Mouse (Mus musculus) erythroblast, adult 5-6 weeks (primary cell): ENCODE measurements around the gene Gm49366. TPM values are rescaled to one million over a fixed set of nuclear protein-coding genes. Genes with fewer than 3 reads are reported as not detected.
A peak's percentile ranks its signal among the peaks of the same experiment; 100 is the strongest.
"Not testable (repeated sequence)": the region's sequence is repeated elsewhere in the genome, so short reads cannot be mapped to it uniquely, and the experiment has no call there.

Experiments used
- ATAC-seq: replicated peaks from 2 replicates; pipeline ENCODE4 v1.8.0; 2016; ENCODE audit warnings: moderate number of reproducible peaks, mild to moderate bottlenecking, moderate TSS enrichment, inconsistent platforms; ENCODE audit not compliant: poor library complexity, low FRiP score, severe bottlenecking
- total RNA-seq, 2 experiments: library from RNA; stranded (forward) in 1 of 2; stranded (reverse) in 1 of 2; fragments of 150-400 nt in 1 of 2; fragments of 200-764, 138-1000 nt in 1 of 2; gene quantifications; 2 replicates each; pipeline versions ENCODE4 v1.2.3 to v1.2.4; 2015 to 2017; ENCODE audit warnings: low replicate concordance in 2 of 2

The Gm49366 gene
- total RNA-seq, 2 experiments from 2014 or later: not detected

- not testable (repeated sequence) for ATAC-seq
Measured at GRCm38 (mm10) chr12:84069582-84069981, 30.8 kb downstream of the Gm49366 start.

GRCm38 (mm10) chr12:84071696-84072095, 33.0 kb downstream of the Gm49366 start:
- ATAC-seq: no peak

GRCm38 (mm10) chr12:84077371-84077990, 38.7 kb downstream of the Gm49366 start:
- no peak for ATAC-seq

- ATAC-seq: no peak
Measured at GRCm38 (mm10) chr12:84083842-84084241, 45.1 kb downstream of the Gm49366 start.

GRCm38 (mm10) chr12:84084581-84084980, 45.8 kb downstream of the Gm49366 start:
- no peak for ATAC-seq

- not testable (repeated sequence) for ATAC-seq
Measured at GRCm38 (mm10) chr12:84094666-84095065, 55.9 kb downstream of the Gm49366 start.

- no peak for ATAC-seq
Measured at GRCm38 (mm10) chr12:84099605-84100004, 60.9 kb downstream of the Gm49366 start.

- no peak for ATAC-seq
Measured at GRCm38 (mm10) chr12:84100071-84100470, 61.3 kb downstream of the Gm49366 start.

GRCm38 (mm10) chr12:84100604-84101492, 62.1 kb downstream of the Gm49366 start, which contains the start of gene Acot6:
Acot6 (plus strand) TSS chr12:84100654.
- peak; percentile 74 for ATAC-seq

GRCm38 (mm10) chr12:84101493-84101845, 62.7 kb downstream of the Gm49366 start:
- ATAC-seq: no peak

GRCm38 (mm10) chr12:84107012-84107411, 68.3 kb downstream of the Gm49366 start:
- ATAC-seq: no peak

- no peak for ATAC-seq
Measured at GRCm38 (mm10) chr12:84107692-84108091, 69.0 kb downstream of the Gm49366 start.

Other genes starting within 250 kb of the Gm49366 start
- 3.8 and 10.9 TPM in 2 replicates for gene Numb, start 117.0 kb upstream of the Gm49366 start, total RNA-seq (2015; ENCODE audit: low replicate concordance)
- 8.5 and 13.6 TPM in 2 replicates for gene Numb, start 117.0 kb upstream of the Gm49366 start, total RNA-seq (2017; ENCODE audit: low replicate concordance)
- 5.4 and 6.3 TPM in 2 replicates for gene Riox1, start 88.3 kb upstream of the Gm49366 start, total RNA-seq (2015; ENCODE audit: low replicate concordance)
- 3.3 and 3.9 TPM in 2 replicates for gene Riox1, start 88.3 kb upstream of the Gm49366 start, total RNA-seq (2017; ENCODE audit: low replicate concordance)
- not detected in 2 replicates for gene Heatr4, start 54.1 kb upstream of the Gm49366 start, total RNA-seq (2015; ENCODE audit: low replicate concordance)
- not detected in 2 replicates for gene Heatr4, start 54.1 kb upstream of the Gm49366 start, total RNA-seq (2017; ENCODE audit: low replicate concordance)
- 2.3 and 4.4 TPM in 2 replicates for gene Acot2, start 51.1 kb upstream of the Gm49366 start, total RNA-seq (2015; ENCODE audit: low replicate concordance)
- gene Acot2, start 51.1 kb upstream of the Gm49366 start, total RNA-seq (2017; ENCODE audit: low replicate concordance): 1.5 and 3.5 TPM in 2 replicates
- not detected in 2 replicates for gene Acot1, start 29.4 kb upstream of the Gm49366 start, total RNA-seq (2015; ENCODE audit: low replicate concordance)
- 2.4 TPM in 1 of 2 replicates, not detected in the other for gene Acot1, start 29.4 kb upstream of the Gm49366 start, total RNA-seq (2017; ENCODE audit: low replicate concordance)
- gene Acot4, start 556 bp upstream of the Gm49366 start, total RNA-seq (2015; ENCODE audit: low replicate concordance): not detected in 2 replicates
- gene Acot4, start 556 bp upstream of the Gm49366 start, total RNA-seq (2017; ENCODE audit: low replicate concordance): not detected in 2 replicates
- gene Acot3, start 13.2 kb downstream of the Gm49366 start, total RNA-seq (2015; ENCODE audit: low replicate concordance): not detected in 2 replicates
- gene Acot3, start 13.2 kb downstream of the Gm49366 start, total RNA-seq (2017; ENCODE audit: low replicate concordance): not detected in 2 replicates
- not detected in 2 replicates for gene Acot5, start 30.4 kb downstream of the Gm49366 start, total RNA-seq (2015; ENCODE audit: low replicate concordance)
- not detected in 2 replicates for gene Acot5, start 30.4 kb downstream of the Gm49366 start, total RNA-seq (2017; ENCODE audit: low replicate concordance)
- gene Acot6, start 61.7 kb downstream of the Gm49366 start, total RNA-seq (2015; ENCODE audit: low replicate concordance): not detected in 2 replicates
- gene Acot6, start 61.7 kb downstream of the Gm49366 start, total RNA-seq (2017; ENCODE audit: low replicate concordance): 0.42 and 2.3 TPM in 2 replicates
- 0.63 TPM in 1 of 2 replicates, not detected in the other for gene Dnal1, start 75.4 kb downstream of the Gm49366 start, total RNA-seq (2015; ENCODE audit: low replicate concordance)
- not detected in 2 replicates for gene Dnal1, start 75.4 kb downstream of the Gm49366 start, total RNA-seq (2017; ENCODE audit: low replicate concordance)
- gene Pnma1, start 109.6 kb downstream of the Gm49366 start, total RNA-seq (2015; ENCODE audit: low replicate concordance): 1.5 and 4.4 TPM in 2 replicates
- 1.0 and 4.5 TPM in 2 replicates for gene Pnma1, start 109.6 kb downstream of the Gm49366 start, total RNA-seq (2017; ENCODE audit: low replicate concordance)
- gene Elmsan1, start 179.9 kb downstream of the Gm49366 start, total RNA-seq (2015; ENCODE audit: low replicate concordance): 5.4 and 12.7 TPM in 2 replicates
- gene Elmsan1, start 179.9 kb downstream of the Gm49366 start, total RNA-seq (2017; ENCODE audit: low replicate concordance): 8.0 and 11.4 TPM in 2 replicates
- 8.8 and 19.0 TPM in 2 replicates for gene Ptgr2, start 246.3 kb downstream of the Gm49366 start, total RNA-seq (2015; ENCODE audit: low replicate concordance)
- gene Ptgr2, start 246.3 kb downstream of the Gm49366 start, total RNA-seq (2017; ENCODE audit: low replicate concordance): 7.5 and 14.4 TPM in 2 replicates